Mouse (Mus musculus): ENCODE measurements at regions not wholly inside any gene's neighbourhood (a gene's known extent, or its start where the extent isn't known, plus 50 kb on each side); places are given as distances from the start of the nearest gene placed in this dataset.

DNA sequence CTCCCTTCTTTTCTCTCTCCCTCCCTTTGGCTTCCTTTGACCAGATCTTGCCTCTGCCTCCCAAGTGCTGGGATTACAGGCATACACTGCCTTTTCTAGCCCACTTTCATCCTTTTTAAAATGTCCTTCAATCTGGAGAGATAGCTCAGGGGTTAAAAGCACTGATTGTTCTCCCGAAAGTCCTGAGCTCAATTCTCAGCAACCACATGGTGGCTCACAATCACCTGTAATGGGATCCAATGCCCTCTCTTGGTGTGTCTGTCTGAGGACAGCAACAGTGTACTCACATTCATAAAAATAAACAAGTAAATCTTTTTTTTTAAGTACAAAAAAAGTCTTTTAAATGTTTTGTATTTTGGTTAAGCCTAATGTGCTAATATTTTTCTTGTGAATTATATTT, 158.4 kb upstream of the Rpl34 start:
- TF ChIP-seq CTCF (IDR thresholded peaks at IDR 0.05; ENCODE audit: low read depth), result no peak
- TF ChIP-seq EP300 (IDR thresholded peaks at IDR 0.05; ENCODE audit: low read depth), result no peak
